Mouse (Mus musculus) ovary, adult 18-20 months (tissue): ENCODE measurements around the gene Zdhhc1.

ENCODE experiments used
- DNase-seq: peaks from one replicate; pipeline ENCODE4 v3.0.0; 2022; ENCODE audit warnings: low spot score, mixed read lengths

Zdhhc1 gene

DNA sequence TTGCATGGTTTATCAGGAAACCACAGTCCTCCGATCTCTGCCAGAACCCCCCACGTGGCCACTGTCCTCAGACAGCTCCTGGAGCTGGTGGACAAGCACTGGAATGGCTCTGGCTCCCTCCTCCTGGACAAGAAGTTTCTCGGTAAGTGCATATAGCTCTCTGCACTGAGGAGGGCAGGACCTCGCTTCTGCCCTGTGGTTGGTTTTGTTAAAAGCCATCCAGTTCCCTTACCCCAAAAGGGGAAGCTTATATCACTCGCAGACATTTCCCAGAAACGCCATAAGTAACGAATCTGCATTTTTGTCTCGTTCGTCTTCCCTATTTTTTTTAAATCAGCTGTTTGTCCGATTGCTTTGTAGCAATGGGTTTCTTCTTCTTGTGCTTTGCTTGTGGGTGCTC, 41.5 kb downstream of the Zdhhc1 start:
- DNase-seq: no peak

DNA sequence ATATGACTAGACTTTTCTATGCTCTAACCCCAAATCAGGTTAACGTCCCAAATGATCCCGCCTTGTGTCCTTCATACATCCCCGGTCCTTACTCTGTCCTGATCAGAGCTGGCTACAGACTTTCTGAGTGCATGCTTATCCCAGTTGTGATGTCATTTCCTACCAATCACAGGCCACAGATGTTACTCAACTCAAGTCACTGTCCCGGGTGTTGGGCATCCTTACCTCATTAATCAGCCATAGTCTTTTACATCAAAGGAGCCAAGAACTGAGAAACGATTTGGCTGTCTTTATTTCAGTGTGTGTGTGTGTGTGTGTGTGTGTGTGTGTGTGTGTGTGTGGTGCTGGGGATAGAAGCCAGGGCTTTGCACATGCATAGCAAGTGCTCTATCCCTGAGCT, 42.6 kb downstream of the Zdhhc1 start:
- no peak for DNase-seq

DNA sequence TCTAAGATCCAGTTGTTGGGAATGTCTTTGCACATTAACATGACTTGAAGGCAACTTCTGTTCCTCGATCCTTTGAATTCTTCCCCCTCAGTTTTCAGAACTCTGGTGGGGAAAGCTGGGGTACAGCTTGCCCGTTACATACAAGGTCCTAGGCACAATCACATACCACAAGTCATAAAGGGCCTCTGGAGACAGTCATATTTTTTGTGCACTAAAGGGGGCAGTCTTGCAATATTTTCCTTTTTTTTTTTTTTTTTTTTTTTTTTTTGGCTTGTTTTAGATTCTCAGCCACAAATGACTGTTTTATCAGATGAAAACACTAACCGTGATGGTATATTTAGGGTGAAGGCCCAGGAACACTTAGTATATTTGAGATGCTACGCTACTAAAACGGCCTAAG, 43.4 kb downstream of the Zdhhc1 start:
- DNase-seq: no peak

GRCm38 (mm10) chr8:105451903-105452603, 44.6 kb downstream of the Zdhhc1 start:
- DNase-seq: no peak

- no peak for DNase-seq
Observed at GRCm38 (mm10) chr8:105450977-105451376, 45.7 kb downstream of the Zdhhc1 start.

DNA sequence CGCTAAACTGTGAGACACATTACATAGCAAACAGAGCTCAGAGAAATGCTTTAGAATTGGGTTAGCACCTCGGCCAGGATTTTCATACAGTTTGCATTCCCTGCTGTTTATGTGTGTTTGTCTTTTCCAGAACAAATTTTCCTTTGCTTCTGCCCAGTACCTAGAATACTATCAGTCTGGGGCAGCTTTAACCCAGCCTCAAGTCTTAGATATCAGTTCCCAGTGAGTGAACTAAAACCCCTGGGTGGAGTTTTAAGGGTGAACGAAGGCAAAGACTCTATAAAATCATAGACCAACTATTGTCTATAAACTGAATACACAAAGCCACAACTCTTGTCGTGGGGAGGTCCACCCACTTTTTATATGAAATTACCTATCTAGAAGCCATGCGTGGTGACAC, 48.1 kb downstream of the Zdhhc1 start:
- no peak for DNase-seq

DNA sequence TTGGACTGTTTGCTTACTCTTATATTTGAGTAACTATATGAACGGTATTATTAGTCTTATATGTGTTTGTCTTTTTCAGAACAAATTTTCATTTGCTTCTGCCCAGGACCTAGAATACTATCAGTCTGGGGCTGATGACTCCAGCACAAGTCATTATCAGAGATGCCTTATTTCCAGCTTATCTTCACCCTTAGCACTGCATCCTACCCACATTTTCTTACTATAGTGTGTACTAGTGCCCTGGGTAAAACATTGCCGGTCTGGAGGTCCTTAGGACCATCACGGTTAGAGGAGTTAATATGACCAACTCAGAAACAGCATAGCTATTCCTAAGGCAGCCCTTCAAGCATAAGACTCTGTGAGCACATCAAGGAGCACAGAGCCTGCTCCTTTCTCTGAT, 48.5 kb downstream of the Zdhhc1 start:
- no peak for DNase-seq

DNA sequence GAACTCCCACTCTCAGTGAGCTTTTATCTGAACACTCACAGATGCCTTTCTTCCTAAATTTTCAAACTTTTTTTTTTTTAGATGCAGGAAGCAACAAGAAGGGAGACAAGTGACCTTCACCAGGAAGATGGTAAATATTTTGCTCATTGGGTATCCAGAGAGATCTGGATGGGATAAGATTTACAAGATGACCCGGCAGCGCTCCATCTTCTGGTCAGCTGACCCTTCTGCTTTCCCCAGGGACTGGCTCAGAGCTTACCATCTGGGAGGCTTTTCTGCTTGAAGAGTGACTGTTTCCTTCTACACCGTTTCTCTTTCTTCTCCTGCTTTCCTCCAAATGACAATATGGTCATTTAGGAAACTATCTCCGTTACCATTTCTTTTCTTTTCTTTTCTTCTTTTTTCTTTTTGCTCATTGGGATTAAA, 50.6 kb downstream of the Zdhhc1 start:
- no peak for DNase-seq

GRCm38 (mm10) chr8:105445296-105446126, 51.2 kb downstream of the Zdhhc1 start:
- DNase-seq: no peak

DNA sequence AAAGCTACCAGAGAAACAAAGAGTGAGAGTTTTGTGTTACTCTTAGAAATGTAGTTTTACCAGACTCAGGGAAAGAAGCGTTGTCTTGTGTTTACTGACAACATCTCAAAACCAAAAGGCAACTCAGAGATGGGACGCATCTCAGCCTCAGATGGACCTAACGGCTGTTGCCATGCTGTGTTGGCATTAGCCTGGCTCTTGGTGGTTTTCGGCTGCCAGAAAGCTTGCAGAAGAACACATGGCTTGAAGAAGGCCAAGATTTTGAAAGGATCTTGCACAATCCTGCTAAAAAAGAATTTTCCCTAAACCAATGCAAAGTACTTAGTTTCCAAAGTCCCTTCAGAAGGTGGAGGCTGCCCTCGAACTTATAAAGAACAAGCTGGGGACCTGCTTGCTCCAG, 54.0 kb downstream of the Zdhhc1 start:
- DNase-seq: no peak

DNA sequence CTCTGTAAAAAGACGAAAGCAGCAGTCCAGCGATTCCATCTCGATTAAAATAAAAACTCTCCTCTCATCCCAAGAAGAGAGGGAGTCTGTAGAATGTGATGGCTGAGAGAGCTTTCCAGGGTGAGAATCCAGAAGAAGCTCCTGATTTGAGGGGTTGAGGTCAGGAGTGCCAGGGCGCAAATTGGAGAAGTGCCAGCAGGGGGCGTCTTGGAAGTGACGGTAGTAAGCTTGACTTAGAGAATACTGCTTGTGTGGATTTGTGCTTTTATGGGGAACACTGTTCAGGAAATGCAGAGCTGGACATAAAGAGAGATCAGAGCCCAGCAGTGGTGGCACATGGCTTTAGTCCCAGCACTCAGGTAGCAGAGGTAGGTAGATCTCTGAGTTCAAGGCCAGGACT, 55.3 kb downstream of the Zdhhc1 start:
- no peak for DNase-seq

DNA sequence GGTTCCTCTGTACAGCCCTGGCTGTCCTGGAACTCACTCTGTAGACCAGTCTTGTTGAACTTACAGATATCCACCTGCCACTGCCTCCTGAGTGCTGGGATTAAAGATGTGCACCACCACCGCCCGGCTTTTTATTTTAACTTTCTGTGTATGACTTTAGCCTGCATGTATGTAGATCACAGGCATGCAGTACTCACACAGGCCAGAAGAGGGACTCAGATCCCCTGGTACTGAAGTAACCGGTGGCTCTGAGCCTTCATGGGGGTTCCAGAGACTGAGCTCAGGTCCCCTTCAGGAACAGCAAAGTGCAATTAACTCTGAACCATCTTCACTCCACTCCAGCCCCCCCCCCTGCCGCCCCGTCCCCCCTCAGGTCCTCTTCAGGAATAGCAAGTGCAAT, 57.8 kb downstream of the Zdhhc1 start:
- DNase-seq: no peak

GRCm38 (mm10) chr8:105437078-105437748, 59.5 kb downstream of the Zdhhc1 start:
- no peak for DNase-seq

GRCm38 (mm10) chr8:105436218-105436617, 60.5 kb downstream of the Zdhhc1 start:
- no peak for DNase-seq

GRCm38 (mm10) chr8:105434136-105434535, 62.6 kb downstream of the Zdhhc1 start:
- DNase-seq: no peak

- DNase-seq: no peak
Observed at GRCm38 (mm10) chr8:105433511-105433910, 63.2 kb downstream of the Zdhhc1 start.

DNA sequence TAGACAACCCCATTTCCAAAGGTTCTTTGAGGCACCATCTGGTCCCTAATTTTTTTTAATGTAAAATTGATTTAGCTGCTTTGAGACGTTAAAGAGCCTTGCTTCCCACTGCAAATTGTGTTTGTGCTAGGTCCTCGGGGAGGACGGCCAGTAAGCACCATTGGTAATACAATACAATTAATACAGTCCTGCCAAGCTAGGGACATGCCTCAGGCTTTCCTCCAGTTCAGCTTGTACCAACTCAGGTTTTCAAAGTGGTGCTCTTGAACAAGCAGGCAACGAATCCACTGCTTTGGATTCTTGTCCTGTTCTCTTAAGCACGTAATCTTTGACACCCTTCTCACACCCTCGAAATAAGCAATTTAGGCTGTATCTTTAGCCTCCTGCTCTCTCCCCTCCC, 63.7 kb downstream of the Zdhhc1 start:
- no peak for DNase-seq

GRCm38 (mm10) chr8:105431743-105432515, 64.8 kb downstream of the Zdhhc1 start:
- no peak for DNase-seq

DNA sequence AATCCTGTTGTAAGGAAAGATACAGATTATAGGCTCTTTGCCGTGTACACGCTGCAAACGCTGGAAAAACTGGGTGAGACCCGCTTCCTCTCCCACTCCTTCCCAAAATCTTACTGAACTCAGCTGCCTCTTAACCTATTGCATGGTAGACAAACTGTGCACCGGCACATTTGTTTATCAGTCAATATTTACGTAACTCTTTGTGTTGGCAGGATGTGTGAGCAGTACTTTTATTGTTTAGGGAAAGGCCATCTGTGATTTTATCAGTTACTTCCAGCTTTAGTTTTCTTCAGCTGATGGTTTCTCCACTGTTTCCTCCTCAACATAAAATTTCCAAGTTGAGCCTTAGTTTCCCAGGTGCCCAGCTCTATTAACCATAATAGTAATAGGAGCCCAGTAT, 69.8 kb downstream of the Zdhhc1 start:
- DNase-seq: no peak
